Mouse (Mus musculus): Measurements from ENCODE around the gene Trip10.

Gene Trip10

DNA sequence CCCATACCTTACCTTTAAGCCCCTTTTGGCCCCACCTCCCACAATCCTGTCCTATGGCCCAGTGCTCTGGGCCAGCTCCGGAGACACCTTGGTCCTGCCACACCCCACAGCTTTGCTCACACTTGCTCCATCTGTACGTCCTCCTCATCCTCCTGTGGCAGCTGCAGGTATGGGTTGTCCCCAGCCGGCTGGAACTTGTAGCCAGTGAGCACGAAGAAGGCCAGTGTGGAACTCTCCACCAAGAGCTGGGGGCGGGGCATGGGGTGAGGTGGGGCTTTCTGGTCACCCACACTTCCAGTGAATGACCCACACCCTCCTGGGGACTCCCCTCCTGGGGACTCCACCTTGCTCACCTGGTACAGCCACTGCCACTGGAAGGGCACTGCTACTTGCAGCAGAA, 13.5 kb upstream of the Trip10 start:
- DNase-seq, result no peak

DNA sequence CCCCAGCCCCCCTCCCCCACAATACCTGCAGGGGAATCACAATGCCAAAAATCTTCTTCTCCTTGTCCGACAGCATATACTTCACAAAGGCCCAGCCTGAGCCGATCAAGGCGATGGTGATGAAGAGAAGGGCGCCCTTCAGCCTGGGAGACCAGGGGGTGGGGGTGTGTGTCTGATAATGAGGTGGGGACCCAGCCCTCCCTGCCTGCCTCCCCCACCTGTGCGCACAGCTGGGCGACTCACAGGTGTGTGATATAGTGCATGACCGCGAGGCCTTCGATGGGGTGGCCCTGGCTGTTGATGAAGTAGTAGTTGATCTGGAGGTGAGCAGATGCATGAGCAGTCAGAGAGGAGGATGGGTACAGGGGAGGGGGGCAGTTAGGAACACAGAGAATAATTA, 12.1 kb upstream of the Trip10 start:
- DNase-seq, result no peak

DNA sequence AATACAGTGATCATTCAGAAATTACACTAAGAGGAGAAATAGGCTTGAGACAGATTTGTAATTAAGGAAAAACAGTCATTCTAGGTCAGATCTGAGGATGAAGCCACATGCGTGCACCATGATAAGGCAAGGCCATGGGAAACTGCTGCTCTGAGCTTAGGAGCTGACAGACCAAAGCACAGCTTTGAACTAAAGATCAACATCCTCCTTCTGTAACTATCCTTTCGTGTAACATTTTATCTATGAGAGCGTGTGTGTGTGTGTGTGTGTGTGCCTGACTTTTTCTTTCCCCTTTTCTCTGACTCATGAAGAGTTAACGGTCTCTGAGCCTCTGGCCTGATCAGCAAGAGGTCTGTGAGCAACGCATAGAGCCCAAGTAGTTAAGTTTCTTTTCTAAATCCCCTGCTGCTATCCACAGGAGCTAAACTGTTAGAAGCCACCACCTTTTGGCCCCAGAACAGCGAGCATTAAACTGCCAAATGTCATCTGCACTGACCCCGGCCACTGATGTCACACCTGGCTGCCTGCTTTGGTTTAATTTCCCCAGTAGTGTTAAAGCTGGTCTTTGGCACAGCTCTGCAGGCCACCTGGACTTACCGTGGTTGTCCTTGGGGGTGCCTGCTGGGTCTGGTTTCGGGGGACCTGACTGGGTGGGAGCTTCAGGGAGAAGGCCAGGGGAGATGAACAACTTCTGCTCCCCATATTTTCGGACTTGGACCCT, 5.4 kb upstream of the Trip10 start:
- no peak for DNase-seq

DNA sequence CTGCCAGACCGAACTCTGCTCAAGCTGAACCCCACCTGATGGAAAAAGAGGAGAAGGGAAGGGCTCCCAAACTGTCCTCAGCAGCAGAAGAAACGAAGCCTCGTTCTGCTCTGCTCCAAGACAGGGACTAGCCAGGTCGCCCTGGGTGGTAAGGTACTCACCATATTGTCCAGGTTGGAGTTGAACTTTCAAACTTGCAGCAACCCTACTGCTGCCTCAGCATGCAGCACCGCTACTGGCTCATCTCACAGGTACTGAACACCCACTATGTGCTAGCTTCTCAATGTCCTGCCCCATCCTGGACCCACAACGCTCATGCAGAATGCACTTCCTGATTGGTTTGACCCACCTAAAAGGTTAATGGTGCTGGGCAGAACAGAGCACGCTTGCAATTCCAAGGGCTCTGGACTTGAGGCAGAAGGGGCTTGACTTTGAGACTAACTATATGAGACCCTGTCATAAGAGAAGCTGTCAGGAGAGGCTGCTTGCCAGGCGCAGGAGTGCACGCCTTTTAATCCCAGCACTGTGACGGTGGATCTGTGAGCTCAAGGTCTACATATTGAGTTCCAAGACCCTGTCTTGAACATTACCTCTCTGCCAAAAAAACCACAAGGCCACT, 3.8 kb upstream of the Trip10 start:
- DNase-seq, result no peak

DNA sequence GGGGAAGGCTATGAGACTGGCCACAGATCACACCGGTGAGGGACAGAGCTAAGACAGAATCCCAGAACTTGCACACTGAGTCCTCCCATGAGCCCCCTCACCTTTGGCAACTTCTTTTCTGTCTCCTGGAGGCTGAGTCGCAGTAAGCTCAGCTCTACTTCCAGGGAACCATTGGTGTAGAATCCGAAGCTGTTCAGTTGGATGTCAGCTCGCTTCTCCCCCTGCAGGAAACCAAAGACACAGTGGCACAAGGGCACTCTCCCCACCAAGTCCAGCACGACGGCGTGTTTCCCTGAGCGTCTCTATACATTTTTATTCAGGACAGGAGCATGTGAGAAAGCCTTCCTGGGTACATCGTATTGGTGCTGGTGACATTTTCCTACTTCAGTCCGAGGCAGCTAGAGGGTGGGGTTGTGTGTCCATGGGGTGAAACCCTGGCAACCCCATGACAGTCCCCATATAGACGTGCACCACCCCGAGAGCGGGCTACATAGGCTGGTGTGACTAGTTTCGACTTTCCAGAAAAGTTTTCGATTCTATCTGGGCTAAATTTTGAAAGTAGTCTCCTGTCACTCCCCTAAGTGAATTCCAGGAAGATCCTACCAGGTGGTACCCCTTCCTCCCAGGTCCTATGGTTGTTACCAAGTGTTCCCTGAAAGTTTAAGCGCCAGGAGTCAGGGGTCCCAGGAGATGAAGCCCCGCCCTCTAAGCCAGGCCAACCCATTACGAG, 2.4 kb upstream of the Trip10 start:
- DNase-seq, result no peak

DNA sequence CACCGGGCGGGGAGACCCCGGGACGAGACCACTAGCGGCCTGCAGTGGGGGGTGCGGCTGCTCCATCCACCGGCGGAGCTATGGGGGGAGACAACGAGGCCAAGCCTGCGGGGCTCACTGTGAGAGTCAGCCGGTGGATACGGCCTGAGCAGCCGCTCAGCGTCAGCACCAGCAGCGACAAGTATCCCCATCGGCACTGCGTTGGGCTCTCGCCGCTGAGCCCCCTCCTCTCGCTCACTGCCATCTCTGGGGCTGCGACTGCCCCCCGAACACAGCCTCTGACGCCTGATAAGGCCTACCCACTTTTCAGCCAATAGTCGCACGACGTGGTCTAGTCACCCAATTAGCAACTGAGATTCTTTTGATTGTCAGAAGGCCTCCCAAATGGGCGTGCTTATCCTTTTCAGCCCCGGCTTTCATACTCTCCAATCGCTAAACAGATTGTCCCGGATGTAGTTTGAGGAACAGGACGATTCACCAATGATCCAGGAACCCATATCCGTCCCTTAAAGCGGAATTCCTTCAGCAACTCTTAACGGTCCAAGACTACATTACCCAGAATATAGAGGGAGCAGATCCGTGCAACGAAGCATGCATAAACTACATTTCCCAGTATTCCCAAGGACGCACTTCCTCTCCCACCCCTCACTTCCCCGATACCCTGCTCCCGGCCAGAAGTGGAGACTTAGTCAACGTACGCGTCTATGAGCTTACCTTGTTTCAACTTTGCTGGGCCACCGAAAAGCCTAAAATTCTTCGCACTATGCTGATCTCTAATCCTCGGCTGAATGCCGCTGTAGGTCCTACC, 1.7 kb upstream of the Trip10 start:
- peak; percentile 75 to 78 for DNase-seq

DNA sequence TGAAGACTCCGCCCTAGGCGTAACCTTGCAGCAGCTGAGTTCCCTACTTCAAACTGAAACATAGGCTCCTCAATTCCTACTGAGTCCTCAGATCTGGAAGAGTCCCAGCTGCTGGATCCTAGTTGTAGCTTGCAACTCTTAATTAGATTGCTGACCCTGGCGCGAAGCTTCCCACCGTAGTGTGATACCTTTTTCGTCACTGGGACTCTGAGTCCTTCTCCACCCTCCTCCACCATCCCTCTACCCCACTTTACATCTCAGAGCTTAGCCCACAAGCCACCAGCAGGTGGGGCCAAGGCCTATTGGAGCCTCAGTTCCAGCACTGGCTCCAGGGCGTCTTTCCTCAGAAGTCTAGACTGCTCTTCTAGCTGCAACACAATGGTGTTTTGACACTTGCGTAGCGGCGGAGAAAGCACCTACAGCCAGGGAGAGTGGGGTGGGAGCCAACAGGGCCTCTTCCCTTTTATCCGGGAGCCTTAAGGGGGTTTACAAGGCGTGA, 1.0 kb upstream of the Trip10 start, which contains the start of gene Gpr108:
Gene Gpr108, minus strand, starts transcription at position 246 of the 499 bp plus-strand sequence.
- peak; percentile 76 to 82 for DNase-seq

DNA sequence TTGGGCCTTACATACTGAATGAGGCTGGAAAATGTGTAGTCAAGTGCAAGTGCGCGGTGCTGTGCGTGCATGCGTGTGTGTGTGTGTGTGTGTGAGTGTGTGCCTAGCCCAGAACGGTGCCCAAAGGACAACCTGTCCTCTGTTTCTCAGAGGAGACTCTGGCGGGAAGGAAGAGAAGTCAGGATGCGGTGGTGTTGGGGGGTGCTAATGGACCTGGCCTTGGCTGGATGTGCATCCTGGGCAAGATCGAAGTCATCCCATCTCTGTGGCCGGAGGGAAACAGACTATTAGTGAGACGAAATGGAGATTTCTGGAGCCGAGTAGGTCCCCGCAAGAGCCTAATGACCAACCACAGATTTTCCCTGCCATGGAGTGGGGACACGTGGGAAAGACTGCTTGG, 484 bp upstream of the Trip10 start:
- peak in 1 of 2 experiments; percentile 32 for DNase-seq

DNA sequence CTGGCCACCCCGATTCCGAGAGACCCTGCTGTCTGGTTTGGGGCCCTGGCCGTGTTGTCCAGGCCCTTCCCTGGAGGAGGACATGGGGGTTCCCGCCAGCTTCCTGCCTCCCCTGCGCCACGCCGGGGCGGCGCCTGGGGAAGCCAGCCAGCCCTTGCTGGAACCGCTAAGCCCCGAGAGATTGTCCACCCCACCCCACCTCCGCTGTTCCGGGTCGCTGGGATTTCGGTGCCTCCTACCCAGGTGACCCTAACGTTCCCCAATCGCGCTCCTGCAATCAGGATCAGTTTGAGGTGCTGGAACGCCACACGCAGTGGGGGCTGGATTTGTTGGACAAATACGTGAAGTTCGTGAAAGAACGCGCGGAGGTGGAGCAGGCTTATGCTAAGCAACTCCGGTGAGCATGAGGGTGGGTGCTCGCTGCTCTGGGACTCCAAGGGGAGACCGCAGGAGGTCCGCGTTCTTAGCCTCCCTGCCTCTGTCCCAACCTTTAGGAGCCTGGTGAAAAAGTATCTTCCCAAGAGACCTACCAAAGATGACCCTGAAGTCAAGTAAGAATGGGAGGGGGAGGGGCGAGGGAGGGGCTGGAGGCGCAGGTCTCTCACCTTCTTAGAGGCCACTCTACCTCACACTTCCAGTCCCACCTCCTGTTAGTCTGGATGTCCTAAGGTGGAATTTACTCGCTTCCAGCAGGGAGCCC, 1.4 kb downstream of the Trip10 start:
- peak in 1 of 2 experiments; percentile 28 for DNase-seq

DNA sequence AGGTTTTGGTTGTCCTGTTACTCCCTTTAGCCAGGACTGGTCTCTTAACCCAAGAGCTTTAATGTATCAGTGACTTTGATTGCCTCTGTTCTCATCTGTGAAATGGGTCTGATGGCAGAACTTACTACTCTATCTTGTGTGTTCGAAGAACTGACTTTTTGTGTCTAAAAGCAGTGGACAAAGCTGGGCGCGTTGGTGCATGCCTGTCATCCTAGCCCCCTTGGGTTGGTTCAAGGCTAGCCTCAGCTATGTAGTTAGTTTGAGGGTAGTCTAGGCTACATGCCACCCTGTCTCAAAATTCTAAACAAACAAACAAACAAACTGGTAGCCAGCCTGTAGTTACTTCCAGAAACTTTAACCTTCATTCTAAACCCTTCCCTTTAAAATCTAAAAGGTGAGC, 2.2 kb downstream of the Trip10 start:
- no peak for DNase-seq

DNA sequence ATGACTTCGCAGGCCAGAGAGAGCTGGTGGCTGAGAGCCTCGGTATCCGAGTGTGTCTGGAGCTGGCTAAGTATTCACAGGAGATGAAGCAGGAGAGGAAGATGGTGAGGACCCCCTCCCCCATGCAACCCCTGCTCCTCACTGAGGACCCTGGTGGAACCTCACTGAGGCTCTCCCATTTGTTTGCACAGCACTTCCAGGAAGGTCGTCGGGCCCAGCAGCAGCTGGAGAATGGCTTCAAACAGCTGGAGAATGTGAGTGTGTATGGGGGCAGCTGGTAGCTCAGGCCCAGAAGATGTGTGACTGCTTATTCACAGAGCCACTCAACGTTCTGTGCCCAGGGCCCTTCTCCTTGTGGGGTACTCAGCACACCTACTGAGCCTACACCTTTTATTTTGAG, 4.1 kb downstream of the Trip10 start:
- no peak for DNase-seq

DNA sequence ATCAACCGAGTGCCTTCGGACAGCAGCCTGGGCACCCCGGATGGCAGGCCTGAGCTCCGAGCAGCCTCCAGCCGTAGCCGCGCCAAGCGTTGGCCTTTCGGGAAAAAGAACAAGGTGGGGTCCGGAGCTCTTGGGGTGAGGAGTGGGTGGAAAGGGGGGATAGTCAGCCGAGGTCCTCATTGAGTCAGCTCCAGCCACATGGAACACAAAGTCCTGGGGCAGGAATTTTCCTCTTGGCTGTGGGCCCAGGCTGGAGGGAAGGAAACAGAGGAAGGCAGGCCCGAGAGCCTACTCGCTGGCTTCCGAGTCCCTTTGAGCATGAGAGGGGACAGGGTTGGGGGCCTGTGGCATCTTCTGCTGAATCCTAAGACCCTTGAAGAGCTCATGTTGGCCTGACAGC, 6.1 kb downstream of the Trip10 start:
- no peak for DNase-seq

DNA sequence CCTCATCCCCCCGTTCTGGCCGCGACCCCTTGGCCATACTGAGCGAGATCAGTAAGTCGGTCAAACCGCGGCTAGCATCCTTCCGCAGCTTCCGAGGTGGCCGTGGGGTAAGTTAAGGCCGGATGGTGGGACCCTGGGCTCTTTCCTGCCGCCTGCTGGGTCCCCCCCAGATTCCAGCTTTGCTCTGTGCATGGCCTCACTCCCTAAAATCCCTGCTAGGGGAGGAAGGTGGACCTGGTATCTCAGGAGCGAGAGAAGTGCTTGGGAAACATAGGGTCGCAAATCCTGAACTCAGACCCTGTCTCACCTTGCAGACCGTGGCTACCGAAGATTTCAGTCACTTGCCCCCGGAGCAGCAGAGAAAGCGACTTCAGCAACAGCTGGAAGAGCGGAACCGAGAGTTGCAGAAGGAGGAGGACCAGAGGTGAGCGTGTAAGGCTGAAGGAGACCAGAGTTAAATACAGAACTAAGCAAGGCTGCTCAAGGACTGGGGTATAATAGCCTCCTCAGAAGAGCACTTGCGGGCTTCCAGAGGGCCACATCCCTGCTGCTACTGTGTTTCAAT, 7.7 kb downstream of the Trip10 start:
- DNase-seq, result no peak

DNA sequence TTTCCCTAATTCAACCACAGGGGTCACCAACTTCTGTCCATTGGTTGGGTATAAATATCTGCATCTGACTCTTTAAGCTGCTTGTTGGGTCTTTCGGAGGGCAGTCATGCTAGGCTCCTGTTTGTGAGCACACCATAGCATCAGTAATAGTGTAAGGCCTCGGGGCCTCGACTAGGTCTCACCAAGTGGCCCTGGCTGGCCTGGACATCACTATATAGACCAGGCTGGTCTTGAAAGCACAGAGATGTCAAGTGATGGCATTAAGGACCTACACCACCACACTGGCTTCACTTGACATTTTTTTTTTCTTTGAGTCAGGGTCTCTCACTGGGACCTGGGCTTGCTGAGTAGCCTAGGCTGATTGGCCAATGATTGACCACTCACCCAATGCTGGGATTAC, 8.9 kb downstream of the Trip10 start:
- DNase-seq, result no peak

DNA sequence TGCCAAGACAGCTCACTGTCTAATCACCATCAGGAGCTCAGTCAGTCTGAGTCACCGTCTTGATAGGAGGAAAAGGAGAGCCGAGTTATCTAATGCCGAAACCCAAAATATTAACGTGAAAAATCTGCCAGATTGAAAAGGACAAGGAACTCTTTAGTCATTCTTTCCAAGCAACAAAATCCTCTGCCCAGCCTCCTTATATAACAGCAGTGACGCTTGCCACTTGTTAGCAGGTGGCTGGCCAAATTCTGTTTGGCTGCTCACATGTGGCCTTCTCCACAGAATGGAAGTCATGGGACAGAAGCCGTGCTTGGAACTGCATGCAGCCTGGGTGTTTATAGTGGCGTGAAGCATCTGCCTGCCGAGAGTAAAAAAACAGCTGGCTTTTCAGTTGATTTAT, 10.5 kb downstream of the Trip10 start:
- no peak for DNase-seq

DNA sequence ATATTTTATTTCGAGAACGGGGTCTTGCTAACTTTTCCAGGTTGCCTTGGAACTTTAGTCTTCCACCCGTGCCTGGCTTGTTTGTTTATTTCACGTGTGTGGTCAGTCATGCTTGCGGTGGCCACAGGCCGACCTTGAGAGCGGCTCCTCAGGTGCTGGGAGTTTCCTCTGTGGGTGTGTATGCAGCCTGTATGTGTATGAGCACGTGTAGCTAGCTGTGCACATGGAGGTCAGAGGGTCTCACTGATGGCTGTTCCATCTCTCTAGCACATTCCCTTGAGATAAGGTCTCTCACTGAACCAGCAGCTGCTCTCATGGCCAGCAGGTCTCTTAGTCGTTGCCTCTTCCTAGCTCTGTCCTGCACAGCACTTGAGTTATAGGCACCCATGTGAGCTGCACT, 11.1 kb downstream of the Trip10 start:
- DNase-seq, result no peak

DNA sequence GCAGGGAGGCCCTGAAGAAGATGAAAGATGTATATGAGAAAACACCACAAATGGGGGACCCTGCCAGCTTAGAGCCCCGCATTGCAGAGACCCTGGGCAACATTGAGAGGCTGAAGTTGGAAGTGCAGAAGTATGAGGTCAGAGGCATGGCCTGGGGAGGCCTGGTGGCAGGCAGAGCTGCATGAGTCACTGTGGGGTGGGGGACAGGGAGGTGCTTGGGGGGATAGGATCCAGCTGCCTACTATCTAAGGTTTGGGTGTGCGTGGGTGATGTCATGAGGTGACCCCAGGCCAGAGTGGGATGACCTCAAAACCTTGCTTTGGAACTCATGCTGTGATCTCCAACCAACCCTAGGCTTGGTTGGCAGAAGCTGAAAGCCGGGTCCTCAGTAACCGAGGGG, 12.0 kb downstream of the Trip10 start:
- no peak for DNase-seq

DNA sequence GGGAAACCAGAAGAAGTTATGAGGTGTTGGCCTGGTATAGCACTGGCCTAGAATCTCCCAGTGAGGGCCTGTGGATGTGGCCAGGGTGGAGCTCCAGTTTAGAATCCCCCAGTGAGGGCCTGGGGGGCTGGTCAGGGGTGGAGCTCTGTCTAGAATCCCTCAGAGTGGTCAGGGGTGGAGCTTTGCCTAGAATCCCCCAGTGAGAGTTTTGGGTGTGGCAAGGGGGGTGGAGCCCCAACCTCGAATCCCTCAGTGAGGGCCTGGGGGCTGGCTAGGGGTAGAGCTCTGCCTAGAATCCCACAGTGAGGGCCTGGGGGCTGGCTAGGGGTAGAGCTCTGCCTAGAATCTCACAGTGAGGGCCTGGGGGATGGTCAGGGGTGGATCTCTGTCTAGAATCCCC, 12.5 kb downstream of the Trip10 start:
- DNase-seq, result no peak

DNA sequence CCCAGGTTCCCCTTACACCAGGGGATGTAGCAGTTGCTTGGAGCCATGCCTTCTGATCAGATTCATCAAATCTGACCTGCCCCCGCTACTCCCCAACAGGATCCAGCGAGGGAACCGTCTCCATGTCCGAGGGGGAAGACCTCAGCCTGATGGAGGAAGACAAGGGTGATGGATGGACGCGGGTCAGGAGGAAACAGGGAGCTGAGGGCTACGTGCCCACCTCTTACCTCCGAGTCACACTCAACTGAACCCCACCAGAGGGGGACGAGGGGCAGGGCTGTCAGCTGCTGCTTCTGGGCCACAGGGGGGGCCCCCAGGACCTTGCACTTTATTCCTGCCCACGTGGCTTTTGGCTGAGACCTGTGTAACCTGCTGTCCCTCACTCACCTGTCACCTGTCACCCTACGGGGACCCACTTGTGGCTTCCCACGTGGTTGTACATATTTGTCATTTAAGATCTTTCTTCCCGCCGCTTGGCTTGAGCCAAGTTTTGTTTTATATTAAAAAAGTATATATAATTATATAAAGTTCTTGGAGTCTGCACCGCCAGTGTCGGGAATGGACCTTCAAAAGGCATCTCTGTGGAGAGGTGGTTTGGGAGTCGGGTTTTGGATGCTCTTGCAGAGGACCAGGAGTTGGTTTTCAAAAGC, 13.8 kb downstream of the Trip10 start:
- no peak for DNase-seq

DNA sequence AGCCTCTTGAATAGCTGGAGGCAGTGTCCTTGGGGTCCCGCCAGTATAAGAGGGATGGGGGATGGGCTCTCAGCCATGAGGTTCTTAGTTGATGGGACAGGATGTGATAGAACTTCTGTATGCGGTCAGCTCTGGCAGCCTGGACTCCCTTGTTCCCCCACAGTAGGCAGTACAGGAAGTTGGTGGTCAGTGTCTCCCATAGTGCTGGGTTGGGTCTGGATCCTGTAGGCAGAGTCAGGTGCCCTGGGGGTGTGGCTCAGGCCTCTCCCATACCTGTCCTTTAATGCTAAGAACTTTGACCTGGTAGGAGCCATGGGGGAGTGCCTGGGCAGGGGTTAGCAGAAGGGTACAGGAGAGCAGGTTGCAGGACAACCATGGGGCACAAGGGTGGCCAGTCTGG, 14.9 kb downstream of the Trip10 start:
- DNase-seq, result no peak

All from spleen, adult 18-20 months (tissue).